8 mouse cellular contexts compared by ENCODE assay signal in genomic region chr3:133543101-133544020, GRCm38 (mm10). TPM values are rescaled to one million over a fixed set of nuclear protein-coding genes. Genes with fewer than 3 reads are reported as not detected.
A peak's percentile ranks its signal among the peaks of the same experiment; 100 is the strongest.
DNase-seq lines count a peak whose midpoint lies in the region; ATAC-seq and TF ChIP-seq lines count a peak whose summit lies in the region.

No protein-coding gene starts in this region.

- H3K9ac ChIP-seq in hindbrain, embryonic 15.5 days = peak overlapping the region; percentile 81

- no peaks in the 10 kb centered on the region; the same call in 1 of the 2 replicates for H3K36me3 ChIP-seq in erythroblast, embryonic 14.5 days (ENCODE audit: control insufficient read depth)
- peaks cover 4% of the 10 kb centered on the region for H3K36me3 ChIP-seq in forebrain, embryonic 10.5 days (replicated peaks)
- H3K36me3 ChIP-seq in hindbrain, embryonic 15.5 days = no peaks in the 10 kb centered on the region

- H3K27ac ChIP-seq in bone marrow, adult 2 months (ENCODE audit: control insufficient read depth, insufficient read depth, low read depth, low read length, poor library complexity) = peak overlapping the region; percentile 76
- H3K27ac ChIP-seq in forebrain, embryonic 10.5 days = peak overlapping the region; percentile 93
- H3K27ac ChIP-seq in hindbrain, embryonic 15.5 days (replicated peaks) = peak overlapping the region; percentile 97

- H3K4me1 ChIP-seq in erythroblast, embryonic 14.5 days (ENCODE audit: control insufficient read depth) = peaks cover 13% of the 10 kb centered on the region
- no peaks in the 10 kb centered on the region; the same call in 1 of the 2 replicates for H3K4me1 ChIP-seq in bone marrow, adult 2 months (ENCODE audit: control insufficient read depth, insufficient read depth, low read length)
- peaks cover 21% of the 10 kb centered on the region for H3K4me1 ChIP-seq in forebrain, embryonic 10.5 days
- H3K4me1 ChIP-seq in hindbrain, embryonic 15.5 days (replicated peaks) = peaks cover 28% of the 10 kb centered on the region

- H3K4me3 ChIP-seq in erythroblast, embryonic 14.5 days (replicated peaks) = peak overlapping the region; percentile 75
- H3K4me3 ChIP-seq in bone marrow, adult 2 months (replicated peaks; ENCODE audit: control insufficient read depth, low read depth, low read length) = peak overlapping the region; percentile 65
- H3K4me3 ChIP-seq in forebrain, embryonic 10.5 days = peak overlapping the region; percentile 88
- H3K4me3 ChIP-seq in hindbrain, embryonic 15.5 days = peak overlapping the region; percentile 77

- no peak; the same call in 1 of the 2 replicates for ATAC-seq in erythroblast, adult 5-6 weeks (replicated peaks; ENCODE audit: low FRiP score, poor library complexity, severe bottlenecking)
- no peak for ATAC-seq in hindbrain, embryonic 15.5 days (ENCODE audit: low FRiP score, low read depth)

- intact Hi-C loops in left cerebral cortex, postnatal 25 days (cut with DNase I) = loop anchor here (2.0 to 10.0 kb wide), 5 partner anchors 206 to 694 kb away; partner anchors contain the start of genes Cxxc4, Gstcd and Ints12

- peak overlapping the region; percentile 64 for H3K4me2 ChIP-seq in hindbrain, embryonic 15.5 days

- peaks cover 15% of the 10 kb centered on the region for H3K27me3 ChIP-seq in erythroblast, embryonic 14.5 days (ENCODE audit: control insufficient read depth)
- H3K27me3 ChIP-seq in forebrain, embryonic 10.5 days (ENCODE audit: poor library complexity, severe bottlenecking) = peaks cover 8% of the 10 kb centered on the region
- H3K27me3 ChIP-seq in hindbrain, embryonic 15.5 days = no peaks in the 10 kb centered on the region

- no peak for TF ChIP-seq POLR2A in bone marrow, adult 2 months (IDR thresholded peaks at IDR 0.05; ENCODE audit: borderline replicate concordance, control insufficient read depth, low read depth, low read length)

- peak; percentile 79 for DNase-seq in forebrain, embryonic 10.5 days (ENCODE audit: extremely low spot score, low spot score)
- DNase-seq in left cerebral cortex, postnatal 25 days (ENCODE audit: low spot score in 2 of 2) = peak; percentile 22 to 43
- peak; percentile 70 for DNase-seq in mesoderm, embryonic 11.5 days (ENCODE audit: low read depth, low spot score)
- peak; percentile 44 for DNase-seq in right cerebral cortex, postnatal 4 days

- under 1% methylated on average over 21 of the region's 21 CpGs for WGBS in bone marrow, adult 2 months
- 0% methylated on average over 21 of the region's 21 CpGs for WGBS in forebrain, embryonic 10.5 days
- under 1% methylated on average over 21 of the region's 21 CpGs for WGBS in hindbrain, embryonic 15.5 days

- no peaks in the 10 kb centered on the region for H3K9me3 ChIP-seq in erythroblast, embryonic 14.5 days (ENCODE audit: control insufficient read depth, low read length)
- peaks cover 4% of the 10 kb centered on the region; the same call in 1 of the 2 replicates for H3K9me3 ChIP-seq in forebrain, embryonic 10.5 days
- H3K9me3 ChIP-seq in hindbrain, embryonic 15.5 days = no peaks in the 10 kb centered on the region

- TF ChIP-seq CTCF in bone marrow, adult 2 months (IDR thresholded peaks at IDR 0.05; ENCODE audit: control insufficient read depth, insufficient read depth, low read length) = no peak

RNA-seq across cellular contexts. Expression of gene Tet2, which starts 1.6 kb away (rescaled TPM):
- polyA plus RNA-seq in erythroblast, embryonic 14.5 days (2012) = 0.01 and 0.05 TPM in 2 replicates
- 9.4 and 12.7 TPM in 2 replicates for total RNA-seq in erythroblast, adult 5-6 weeks (2015; ENCODE audit: low replicate concordance)
- 8.9 and 19.7 TPM in 2 replicates for total RNA-seq in erythroblast, adult 5-6 weeks (2017; ENCODE audit: low replicate concordance)
- 7.5 and 14.8 TPM in 2 replicates for polyA plus RNA-seq in bone marrow, adult 2 months (2011; ENCODE audit: insufficient read depth, insufficient read length, low replicate concordance, missing spikeins)
- polyA plus RNA-seq in forebrain, embryonic 10.5 days (2016; fragmentation: Nextera tagmentation; extraction: Ambion mirVana) = 14.7 and 15.4 TPM in 2 replicates
- polyA plus RNA-seq in hindbrain, embryonic 15.5 days (2015; fragmentation: Nextera tagmentation; extraction: Ambion mirVana) = 14.0 and 17.2 TPM in 2 replicates
- total RNA-seq in left cerebral cortex, postnatal 25 days (2021) = 10 to 100 TPM; 32.8 to 46.2 TPM
